ENCODE assay signal across 16 mouse cellular contexts in genomic region chr2:157861273-157861944, GRCm38 (mm10). TPM values are rescaled to one million over a fixed set of nuclear protein-coding genes. Genes with fewer than 3 reads are reported as not detected.
DNase-seq lines count a peak whose midpoint lies in the region; ATAC-seq and TF ChIP-seq lines count a peak whose summit lies in the region.
"Had no signal": no experiment of that assay in that cellular context is flagged by ENCODE, and none has a peak within 500 bp of the region (broad histone marks: within the 10 kb centered on the region; RNA-seq: fewer than 3 reads in every experiment).

No protein-coding gene starts in this region.

- TF ChIP-seq CTCF in forebrain, postnatal 0 days (IDR thresholded peaks at IDR 0.05; ENCODE audit: low read depth), result no peak

- no peak overlapping the region for H3K4me2 ChIP-seq in forebrain, postnatal 0 days (ENCODE audit: low read depth)
- H3K4me2 ChIP-seq in forebrain, embryonic 14.5 days (ENCODE audit: low read length), result no peak overlapping the region
- H3K4me2 ChIP-seq in limb, embryonic 12.5 days, result no peak overlapping the region
- H3K4me2 ChIP-seq in hindbrain, embryonic 15.5 days, result no peak overlapping the region
- no peak overlapping the region for H3K4me2 ChIP-seq in midbrain, embryonic 16.5 days (ENCODE audit: low read length)

- H3K9ac ChIP-seq in forebrain, postnatal 0 days, result no peak overlapping the region
- no peak overlapping the region for H3K9ac ChIP-seq in forebrain, embryonic 14.5 days (ENCODE audit: low read length)
- no peak overlapping the region for H3K9ac ChIP-seq in limb, embryonic 12.5 days (replicated peaks)
- no peak overlapping the region for H3K9ac ChIP-seq in hindbrain, embryonic 15.5 days
- no peak overlapping the region for H3K9ac ChIP-seq in midbrain, embryonic 16.5 days (ENCODE audit: low read depth, low read length)

- no peak overlapping the region for H3K4me3 ChIP-seq in forebrain, postnatal 0 days (ENCODE audit: low read depth, low read length)
- no peak overlapping the region for H3K4me3 ChIP-seq in forebrain, embryonic 14.5 days (ENCODE audit: low read depth, low read length)
- H3K4me3 ChIP-seq in limb, embryonic 12.5 days (replicated peaks), result no peak overlapping the region
- no peak overlapping the region for H3K4me3 ChIP-seq in limb, embryonic 10.5 days
- no peak overlapping the region for H3K4me3 ChIP-seq in hindbrain, embryonic 15.5 days
- H3K4me3 ChIP-seq in midbrain, embryonic 16.5 days (ENCODE audit: low read depth, low read length), result no peak overlapping the region

- no peaks in the 10 kb centered on the region for H3K9me3 ChIP-seq in forebrain, postnatal 0 days (ENCODE audit: low read length)
- no peaks in the 10 kb centered on the region for H3K9me3 ChIP-seq in forebrain, embryonic 14.5 days (replicated peaks; ENCODE audit: control insufficient read depth, low read length)
- H3K9me3 ChIP-seq in limb, embryonic 12.5 days, result no peaks in the 10 kb centered on the region
- no peaks in the 10 kb centered on the region for H3K9me3 ChIP-seq in limb, embryonic 10.5 days (replicated peaks)
- H3K9me3 ChIP-seq in hindbrain, embryonic 15.5 days, result no peaks in the 10 kb centered on the region
- no peaks in the 10 kb centered on the region for H3K9me3 ChIP-seq in midbrain, embryonic 16.5 days (replicated peaks; ENCODE audit: control insufficient read depth, low read length, poor library complexity, severe bottlenecking)
- H3K9me3 ChIP-seq: G1E had no signal

- H3K36me3 ChIP-seq in forebrain, postnatal 0 days (ENCODE audit: insufficient read depth), result no peaks in the 10 kb centered on the region
- H3K36me3 ChIP-seq in forebrain, embryonic 14.5 days (ENCODE audit: control insufficient read depth, insufficient read depth, low read length), result no peaks in the 10 kb centered on the region
- H3K36me3 ChIP-seq in limb, embryonic 12.5 days, result no peaks in the 10 kb centered on the region
- H3K36me3 ChIP-seq in limb, embryonic 10.5 days, result no peaks in the 10 kb centered on the region
- no peaks in the 10 kb centered on the region for H3K36me3 ChIP-seq in hindbrain, embryonic 15.5 days
- no peaks in the 10 kb centered on the region for H3K36me3 ChIP-seq in midbrain, embryonic 16.5 days (ENCODE audit: control insufficient read depth, insufficient read depth, low read length)

- no peaks in the 10 kb centered on the region for H3K27me3 ChIP-seq in forebrain, postnatal 0 days (ENCODE audit: insufficient read depth, low read length)
- no peaks in the 10 kb centered on the region for H3K27me3 ChIP-seq in forebrain, embryonic 14.5 days (replicated peaks; ENCODE audit: control insufficient read depth, insufficient read depth, low read length)
- no peaks in the 10 kb centered on the region for H3K27me3 ChIP-seq in limb, embryonic 12.5 days
- H3K27me3 ChIP-seq in limb, embryonic 10.5 days (ENCODE audit: low read depth, poor library complexity, severe bottlenecking), result no peaks in the 10 kb centered on the region
- H3K27me3 ChIP-seq in hindbrain, embryonic 15.5 days, result no peaks in the 10 kb centered on the region
- H3K27me3 ChIP-seq in midbrain, embryonic 16.5 days (ENCODE audit: control insufficient read depth, insufficient read depth, low read depth, low read length), result no peaks in the 10 kb centered on the region

- peaks cover 27% of the 10 kb centered on the region for H3K4me1 ChIP-seq in forebrain, postnatal 0 days (ENCODE audit: insufficient read depth)
- H3K4me1 ChIP-seq in forebrain, embryonic 14.5 days (ENCODE audit: control insufficient read depth, insufficient read depth, low read length), result peaks cover 18% of the 10 kb centered on the region
- peaks cover 46% of the 10 kb centered on the region for H3K4me1 ChIP-seq in limb, embryonic 12.5 days (replicated peaks)
- peaks cover 35% of the 10 kb centered on the region for H3K4me1 ChIP-seq in limb, embryonic 10.5 days
- peaks cover 39% of the 10 kb centered on the region for H3K4me1 ChIP-seq in hindbrain, embryonic 15.5 days (replicated peaks)
- H3K4me1 ChIP-seq in midbrain, embryonic 16.5 days (ENCODE audit: control insufficient read depth, insufficient read depth, low read length), result peaks cover 26% of the 10 kb centered on the region

- no peak overlapping the region for H3K27ac ChIP-seq in forebrain, postnatal 0 days (ENCODE audit: low read depth, low read length)
- H3K27ac ChIP-seq in forebrain, embryonic 14.5 days (ENCODE audit: low read depth, low read length), result no peak overlapping the region
- H3K27ac ChIP-seq in limb, embryonic 12.5 days, result 0 out of 2 replicates have a peak overlapping the region, but pooled peaks have one; percentile 12
- H3K27ac ChIP-seq in limb, embryonic 10.5 days, result no peak overlapping the region
- peak overlapping the region; percentile 42 for H3K27ac ChIP-seq in hindbrain, embryonic 15.5 days (replicated peaks)
- peak overlapping the region; percentile 45 for H3K27ac ChIP-seq in midbrain, embryonic 16.5 days (ENCODE audit: low read length)

- no peak for DNase-seq in forebrain, postnatal 0 days
- no peak for DNase-seq in forebrain, embryonic 14.5 days (ENCODE audit: low spot score)
- no peak for DNase-seq in limb, embryonic 10.5 days (ENCODE audit: low spot score)
- DNase-seq in spleen, postnatal 10 days (ENCODE audit: low spot score in 2 of 2), result no peak
- DNase-seq: adrenal gland, postnatal 14 days; kidney, postnatal 36 days; lung, postnatal 14 days; thymus, postnatal 4 days had no signal

- WGBS in forebrain, postnatal 0 days, result 66% methylated on average over 10 of the region's 10 CpGs
- 68% methylated on average over 10 of the region's 10 CpGs for WGBS in forebrain, embryonic 14.5 days
- WGBS in limb, embryonic 12.5 days, result 75% methylated on average over 10 of the region's 10 CpGs
- 83% methylated on average over 10 of the region's 10 CpGs for WGBS in limb, embryonic 10.5 days
- 64% methylated on average over 10 of the region's 10 CpGs for WGBS in hindbrain, embryonic 15.5 days
- WGBS in midbrain, embryonic 16.5 days, result 65% methylated on average over 10 of the region's 10 CpGs

- peak; percentile 28; the same call in 1 of the 2 replicates for ATAC-seq in forebrain, postnatal 0 days
- no peak for ATAC-seq in forebrain, embryonic 14.5 days
- no peak for ATAC-seq in limb, embryonic 12.5 days (ENCODE audit: insufficient number of reproducible peaks, insufficient read depth, low FRiP score, low TSS enrichment, low read depth)
- no peak for ATAC-seq in hindbrain, embryonic 15.5 days (ENCODE audit: low FRiP score, low read depth)
- no peak for ATAC-seq in midbrain, embryonic 16.5 days
- ATAC-seq: intestine, postnatal 0 days had no signal

RNA-seq across cellular contexts. Expression of gene Vstm2l, which starts 53.0 kb away (rescaled TPM):
- total RNA-seq in forebrain, postnatal 0 days (2014; rRNA removed), result 90.0 and 113 TPM in 2 replicates
- 21.5 and 25.9 TPM in 2 replicates for polyA plus RNA-seq in forebrain, postnatal 0 days (2015; fragmentation: Nextera tagmentation; extraction: Ambion mirVana)
- 4.7 and 6.8 TPM in 2 replicates for polyA plus RNA-seq in forebrain, embryonic 14.5 days (2014; fragmentation: Nextera tagmentation; extraction: Ambion mirVana)
- 0.20 and 0.30 TPM in 2 replicates for polyA plus RNA-seq in limb, embryonic 12.5 days (2016; fragmentation: Nextera tagmentation; extraction: Ambion mirVana)
- not detected in 2 replicates for polyA plus RNA-seq in limb, embryonic 10.5 days (2016; fragmentation: Nextera tagmentation; extraction: Ambion mirVana)
- polyA plus RNA-seq in hindbrain, embryonic 15.5 days (2015; fragmentation: Nextera tagmentation; extraction: Ambion mirVana), result 32.5 and 40.0 TPM in 2 replicates
- 19.6 and 26.6 TPM in 2 replicates for polyA plus RNA-seq in midbrain, embryonic 16.5 days (2015; fragmentation: Nextera tagmentation; extraction: Ambion mirVana)
- total RNA-seq: G1E; granulocyte monocyte progenitor cell, adult 5-6 weeks; liver, adult 2 months had no signal
- polyA plus RNA-seq: G1E; heart, postnatal 0 days; liver, adult 2 months had no signal

Comparison
In these comparisons a context has a peak if more than half of its experiments do, and no peak if none do; other contexts are left out.
1. H3K27ac ChIP-seq: peak in limb, embryonic 12.5 days (single experiment), hindbrain, embryonic 15.5 days (single experiment) and midbrain, embryonic 16.5 days (single experiment); none in forebrain, postnatal 0 days (single experiment), forebrain, embryonic 14.5 days (single experiment) and limb, embryonic 10.5 days (single experiment).